Mouse (Mus musculus) E14TG2a.4 (cell line): Measurements from ENCODE around the gene Slit2.

Experiments used
- H3K27me3 ChIP-seq: 2 replicates; pipeline ENCODE4 v1.6.1; 2014; ENCODE audit warnings: low read length, control low read depth; ENCODE audit not compliant: insufficient read depth
- H3K36me3 ChIP-seq: 2 replicates; pipeline ENCODE4 v1.6.1; 2014; ENCODE audit warnings: low read length, control low read depth; ENCODE audit not compliant: insufficient read depth
- H3K4me1 ChIP-seq: replicated peaks from 2 replicates; pipeline ENCODE4 v1.6.1; 2014; ENCODE audit warnings: low read depth, low read length, control low read depth
- H3K4me3 ChIP-seq: replicated peaks from 2 replicates; pipeline ENCODE4 v1.5.1; 2014; ENCODE audit warnings: mild to moderate bottlenecking, low read length
- H3K9me3 ChIP-seq: 2 replicates; pipeline ENCODE4 v1.6.1; 2014; ENCODE audit warnings: low read length, control low read depth
- CTCF ChIP-seq: conservative IDR thresholded peaks from 2 replicates; pipeline ENCODE4 v1.5.1; 2014; ENCODE audit warnings: low read length
- NANOG ChIP-seq: IDR thresholded peaks from 2 replicates; pipeline ENCODE4 v1.6.1; 2014; ENCODE audit warnings: borderline replicate concordance, low read length, mixed read lengths
- POU5F1 ChIP-seq: IDR thresholded peaks from 2 replicates; pipeline ENCODE4 v1.6.1; 2014; ENCODE audit warnings: low read length, borderline replicate concordance

Slit2 gene

DNA sequence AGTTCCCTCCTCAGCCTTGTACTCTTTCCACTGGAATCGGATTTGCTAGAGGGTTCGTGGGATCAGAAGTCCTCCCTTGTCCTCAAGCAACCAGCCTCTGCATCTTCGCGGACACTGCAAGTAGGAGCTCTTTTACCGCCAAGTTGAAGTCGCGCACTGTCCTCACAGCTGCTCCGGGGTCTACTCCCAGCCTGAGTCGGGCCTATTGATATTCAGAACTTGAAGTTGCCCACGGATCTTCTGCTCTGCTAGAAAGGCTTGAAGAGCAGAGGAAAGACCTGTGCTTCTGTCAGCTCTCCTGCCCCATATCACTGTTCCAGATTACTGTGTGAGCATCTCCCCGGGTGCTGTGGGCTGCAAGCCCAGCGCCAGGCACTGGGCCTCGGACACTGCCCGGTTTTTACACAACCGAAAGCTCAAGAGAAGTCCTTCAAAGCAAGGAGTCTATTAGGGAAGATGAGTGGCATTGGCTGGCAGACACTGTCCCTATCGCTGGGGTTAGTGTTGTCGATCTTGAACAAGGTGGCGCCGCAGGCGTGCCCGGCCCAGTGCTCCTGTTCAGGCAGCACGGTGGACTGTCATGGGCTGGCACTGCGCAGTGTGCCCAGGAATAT, 1.8 kb downstream of the Slit2 start:
- peaks cover 32% of the 10 kb centered on the region for H3K27me3 ChIP-seq
- peak overlapping the region; percentile 85 for H3K4me3 ChIP-seq
- TF ChIP-seq CTCF (no peak), POU5F1 (no peak), NANOG (no peak)
- H3K9me3 ChIP-seq, result no peaks in the 10 kb centered on the region
- H3K36me3 ChIP-seq, result no peaks in the 10 kb centered on the region
- peaks cover 56% of the 10 kb centered on the region for H3K4me1 ChIP-seq

GRCm38 (mm10) chr5:47985198-47985631, 2.3 kb downstream of the Slit2 start:
- H3K36me3 ChIP-seq, result no peaks in the 10 kb centered on the region
- peak overlapping the region; percentile 85 for H3K4me3 ChIP-seq
- H3K4me1 ChIP-seq, result peaks cover 56% of the 10 kb centered on the region
- H3K9me3 ChIP-seq, result no peaks in the 10 kb centered on the region
- H3K27me3 ChIP-seq, result peaks cover 32% of the 10 kb centered on the region
- no peak for TF ChIP-seq NANOG
- TF ChIP-seq CTCF, result no peak
- no peak for TF ChIP-seq POU5F1

DNA sequence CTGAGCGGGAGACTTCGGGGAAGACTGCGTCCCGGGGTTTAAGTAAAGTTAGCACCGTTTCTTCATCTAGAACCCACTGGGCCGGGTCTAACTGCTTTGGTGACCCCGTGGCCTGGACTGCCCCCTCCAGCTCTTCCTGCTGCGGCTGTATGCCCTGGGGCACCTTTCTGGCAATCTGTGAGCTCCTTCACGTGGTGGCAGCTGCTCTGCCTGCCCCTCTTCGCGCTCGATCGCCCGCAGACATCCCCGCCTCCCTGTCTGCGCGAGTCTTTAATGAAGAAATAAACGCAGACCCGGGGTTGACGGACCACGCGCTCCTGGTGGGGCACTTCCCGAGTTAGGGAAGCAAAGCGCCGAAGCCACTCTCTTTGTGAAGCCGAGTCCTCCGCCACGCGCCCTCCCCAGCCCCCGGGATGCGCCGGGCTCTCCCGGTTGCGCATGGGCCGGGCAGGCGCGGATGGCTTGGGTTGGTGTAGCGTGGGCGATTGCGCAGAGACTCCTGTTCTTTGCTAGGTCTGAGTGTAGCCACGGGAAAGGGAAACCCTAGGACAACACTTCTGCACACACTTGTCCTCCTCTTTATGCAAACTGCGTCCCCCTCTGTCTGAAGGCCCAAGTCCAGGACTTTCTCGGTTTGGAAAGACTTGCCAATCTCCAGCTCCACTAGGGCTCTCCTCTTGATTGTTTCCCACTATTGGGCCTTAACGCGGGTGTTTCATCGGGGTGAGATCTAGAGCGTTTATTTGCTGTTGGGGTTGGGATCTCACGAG, 3.1 kb downstream of the Slit2 start:
- Histone ChIP-seq H3K36me3 (no peaks in the 10 kb centered on the region), H3K27me3 (peaks cover 32% of the 10 kb centered on the region), H3K4me3 (peak overlapping the region; percentile 85), H3K9me3 (no peaks in the 10 kb centered on the region), H3K4me1 (peaks cover 56% of the 10 kb centered on the region)
- TF ChIP-seq NANOG (no peak), POU5F1 (no peak), CTCF (no peak)

- Histone ChIP-seq H3K4me3 (no peak overlapping the region), H3K27me3 (peaks cover 8% of the 10 kb centered on the region), H3K36me3 (no peaks in the 10 kb centered on the region), H3K9me3 (no peaks in the 10 kb centered on the region), H3K4me1 (peaks cover 30% of the 10 kb centered on the region)
- TF ChIP-seq NANOG (no peak), CTCF (no peak), POU5F1 (no peak)
These were observed 8.0 kb downstream of the Slit2 start for GRCm38 (mm10) chr5:47990926-47991325.

- TF ChIP-seq NANOG, result no peak
These were observed 20.9 kb downstream of the Slit2 start for GRCm38 (mm10) chr5:48003708-48004415.

DNA sequence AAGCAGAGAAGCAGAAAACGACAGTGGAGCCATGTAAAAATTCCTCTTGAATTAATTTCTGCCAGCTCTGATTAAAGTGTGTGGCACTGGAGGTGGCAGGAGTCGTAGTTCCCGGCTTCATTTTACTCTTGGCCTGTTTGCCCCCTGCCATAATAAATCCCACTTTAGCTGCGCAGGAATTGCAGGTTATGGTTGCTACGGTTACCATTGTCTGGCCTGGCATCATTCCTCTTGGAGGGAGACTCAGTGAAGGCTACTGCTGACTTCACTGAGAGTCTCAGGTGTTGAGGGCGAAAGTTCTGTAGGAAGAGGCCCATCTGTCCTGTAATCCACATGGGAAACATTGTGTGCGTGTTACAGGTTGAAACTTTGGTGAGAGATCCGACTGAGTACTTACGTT, 22.6 kb downstream of the Slit2 start:
- no peak overlapping the region for H3K4me3 ChIP-seq
- no peaks in the 10 kb centered on the region for H3K9me3 ChIP-seq
- no peaks in the 10 kb centered on the region for H3K27me3 ChIP-seq
- no peaks in the 10 kb centered on the region for H3K36me3 ChIP-seq
- no peaks in the 10 kb centered on the region; the same call in 1 of the 2 replicates for H3K4me1 ChIP-seq
- TF ChIP-seq NANOG, result no peak
- no peak for TF ChIP-seq POU5F1

More at GRCm38 (mm10) chr5:48003708-48004415, 20.9 kb downstream of the Slit2 start:
- Histone ChIP-seq H3K4me3 (no peak overlapping the region), H3K36me3 (no peaks in the 10 kb centered on the region), H3K4me1 (peaks cover 4% of the 10 kb centered on the region; the same call in 1 of the 2 replicates), H3K27me3 (no peaks in the 10 kb centered on the region), H3K9me3 (no peaks in the 10 kb centered on the region)

DNA sequence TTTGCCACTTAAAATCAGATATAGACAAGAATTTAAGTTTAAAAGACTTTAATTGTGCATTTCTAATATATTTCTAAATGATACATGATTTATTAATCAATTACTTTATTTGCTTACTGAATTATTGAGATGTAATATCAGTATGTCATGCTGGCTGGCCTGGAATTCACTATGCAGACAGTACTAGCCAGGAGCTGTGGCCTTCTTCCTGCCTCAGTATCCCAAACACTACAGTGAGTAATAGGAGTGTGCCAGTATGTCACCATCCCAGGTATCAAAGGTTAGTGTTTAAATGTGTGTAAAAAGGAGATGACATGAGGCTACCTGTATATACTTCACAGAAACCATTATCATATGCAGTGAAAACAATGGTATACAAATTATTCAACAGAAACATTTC, 23.1 kb downstream of the Slit2 start:
- Histone ChIP-seq H3K9me3 (no peaks in the 10 kb centered on the region), H3K36me3 (no peaks in the 10 kb centered on the region), H3K27me3 (no peaks in the 10 kb centered on the region), H3K4me1 (no peaks in the 10 kb centered on the region; the same call in 1 of the 2 replicates), H3K4me3 (no peak overlapping the region)
- TF ChIP-seq NANOG (no peak), POU5F1 (no peak), CTCF (no peak)

DNA sequence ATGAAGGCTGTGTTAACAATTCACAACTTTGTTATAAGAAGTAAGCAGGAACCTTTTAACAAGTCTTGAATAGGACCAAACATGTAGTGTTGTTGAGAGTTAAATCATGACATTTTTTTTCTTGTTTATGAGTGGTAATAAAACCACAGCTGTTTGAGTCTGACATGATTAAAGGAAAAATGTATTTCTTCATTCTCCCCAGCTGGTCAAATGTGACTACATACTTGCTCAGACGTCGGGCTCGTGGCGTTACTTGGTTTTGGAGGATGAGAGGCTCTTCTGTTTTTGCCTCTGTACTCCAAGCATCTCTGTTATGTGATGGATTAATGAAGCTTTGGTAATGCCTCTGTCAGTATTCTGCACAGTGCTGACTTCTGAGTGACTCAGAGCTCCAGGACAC, 40.5 kb downstream of the Slit2 start:
- Histone ChIP-seq H3K4me1 (0 out of 2 replicates have a peak, but pooled peaks cover 3% of the 10 kb centered on the region), H3K9me3 (no peaks in the 10 kb centered on the region), H3K36me3 (no peaks in the 10 kb centered on the region), H3K4me3 (no peak overlapping the region), H3K27me3 (no peaks in the 10 kb centered on the region)
- no peak for TF ChIP-seq POU5F1
- no peak for TF ChIP-seq NANOG
- TF ChIP-seq CTCF, result no peak
